Mouse (Mus musculus) embryonic facial prominence, embryonic 12.5 days (tissue): Measurements from ENCODE around the gene Sh2d4b. TPM values are rescaled to one million over a fixed set of nuclear protein-coding genes. Genes with fewer than 3 reads are reported as not detected.

Source experiments
- ATAC-seq: fragments of 200-750 bp; cut with Nextera tagmentation; 2 replicates; pipeline ENCODE4 v1.8.0; 2017; ENCODE audit not compliant: insufficient number of reproducible peaks, insufficient read depth, low FRiP score, low TSS enrichment
- H3K27ac ChIP-seq: fragments of 300-500 bp; sonication (generic); 2 replicates; pipeline ENCODE4 v1.5.1; 2016; ENCODE audit warnings: mild to moderate bottlenecking
- H3K27me3 ChIP-seq: fragments of 300-500 bp; sonication (generic); 2 replicates; pipeline ENCODE4 v1.6.1; 2016; ENCODE audit warnings: mild to moderate bottlenecking, moderate library complexity
- H3K36me3 ChIP-seq: fragments of 300-500 bp; sonication (generic); 2 replicates; pipeline ENCODE4 v1.6.1; 2016; ENCODE audit warnings: mild to moderate bottlenecking
- H3K4me1 ChIP-seq: fragments of 300-500 bp; sonication (generic); 2 replicates; pipeline ENCODE4 v1.6.1; 2016
- H3K4me2 ChIP-seq: fragments of 300-500 bp; sonication (generic); replicated peaks from 2 replicates; pipeline ENCODE4 v1.6.1; 2016; ENCODE audit warnings: mild to moderate bottlenecking, moderate library complexity
- H3K4me3 ChIP-seq: fragments of 300-500 bp; sonication (generic); 2 replicates; pipeline ENCODE4 v1.5.1; 2016; ENCODE audit warnings: mild to moderate bottlenecking
- H3K9ac ChIP-seq: fragments of 300-500 bp; sonication (generic); 2 replicates; pipeline ENCODE4 v1.6.1; 2016; ENCODE audit warnings: mild to moderate bottlenecking, moderate library complexity
- H3K9me3 ChIP-seq: fragments of 300-500 bp; sonication (generic); 2 replicates; pipeline ENCODE4 v1.6.1; 2016; ENCODE audit warnings: mild to moderate bottlenecking, moderate library complexity
- WGBS: fragments of 180-500 bp; shearing (Covaris S2); methylation state at CpG from one replicate; pipeline ENCODE4 v1.1.7; 2016; 5-methylcytosine and 5-hydroxymethylcytosine counted together
- polyA plus RNA-seq: library from polyadenylated mRNA; unstranded; fragments of >200 nt; fragmentation: Nextera tagmentation; extraction: Ambion mirVana; gene quantifications from 2 replicates; pipeline ENCODE4 v1.2.1, GENCODE M21; 2016

Sh2d4b gene
- polyA plus RNA-seq, 1 experiment from 2014 or later, result 0.47 TPM

- Histone ChIP-seq H3K36me3 (peaks cover 53% of the 10 kb centered on the region), H3K27ac (no peak overlapping the region), H3K4me1 (peaks cover 3% of the 10 kb centered on the region; the same call in 1 of the 2 replicates), H3K9ac (no peak overlapping the region), H3K27me3 (no peaks in the 10 kb centered on the region), H3K4me3 (no peak overlapping the region), H3K4me2 (no peak overlapping the region), H3K9me3 (no peaks in the 10 kb centered on the region)
- no peak for ATAC-seq
- 93% methylated on average over 8 of the region's 8 CpGs for WGBS
These were observed 12.7 kb upstream of the Sh2d4b start for GRCm38 (mm10) chr14:40905813-40906212.

DNA sequence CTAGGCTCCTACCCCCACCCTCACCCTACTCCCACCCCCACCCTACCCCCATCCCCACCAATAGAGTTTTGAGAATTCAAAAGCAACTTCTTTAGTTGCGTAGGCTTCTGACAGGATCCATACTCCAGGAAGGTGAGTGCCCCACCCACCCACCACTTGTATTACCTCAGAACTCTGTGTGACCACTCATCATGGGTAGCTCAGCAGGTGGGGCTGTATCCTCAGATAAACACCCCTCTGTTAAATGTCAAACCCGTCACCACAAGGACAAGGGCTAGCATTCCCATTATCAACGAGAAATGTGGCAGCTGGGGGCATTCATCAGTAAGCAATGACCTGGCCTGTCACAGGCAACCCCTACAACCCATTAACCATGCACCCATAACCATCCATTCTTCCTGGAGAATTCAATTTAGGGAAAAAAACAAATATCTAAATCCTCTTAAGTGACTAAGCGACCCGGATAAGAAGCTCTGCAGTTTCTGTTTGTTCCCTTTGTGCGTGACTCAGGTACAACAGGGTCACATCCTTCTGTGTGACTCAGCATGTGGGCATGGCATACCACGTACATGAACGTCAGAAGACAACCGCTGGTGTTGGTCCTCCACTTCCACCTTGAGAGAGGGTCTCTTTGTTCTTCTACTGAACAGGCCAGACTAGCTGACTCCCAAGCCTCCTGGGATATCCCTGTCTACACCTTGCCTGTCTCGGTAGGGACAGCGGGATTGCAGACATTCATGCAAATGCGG is 9.4 kb upstream of the Sh2d4b start:
- no peak for ATAC-seq
- no peak overlapping the region for H3K9ac ChIP-seq
- WGBS, result 81% methylated on average over 12 of the region's 12 CpGs
- H3K4me2 ChIP-seq, result no peak overlapping the region
- peaks cover 19% of the 10 kb centered on the region for H3K36me3 ChIP-seq
- no peaks in the 10 kb centered on the region for H3K27me3 ChIP-seq
- no peak overlapping the region for H3K27ac ChIP-seq
- peaks cover 3% of the 10 kb centered on the region; the same call in 1 of the 2 replicates for H3K4me1 ChIP-seq
- H3K4me3 ChIP-seq, result no peak overlapping the region
- H3K9me3 ChIP-seq, result no peaks in the 10 kb centered on the region

- no peak overlapping the region for H3K4me3 ChIP-seq
- no peaks in the 10 kb centered on the region for H3K9me3 ChIP-seq
- H3K36me3 ChIP-seq, result 0 out of 2 replicates have a peak, but pooled peaks cover 1% of the 10 kb centered on the region
- H3K27me3 ChIP-seq, result no peaks in the 10 kb centered on the region
- 0 out of 2 replicates have a peak, but pooled peaks have one; percentile 17 for ATAC-seq
- 55% methylated on average over 2 of the region's 2 CpGs for WGBS
- no peak overlapping the region for H3K4me2 ChIP-seq
- H3K4me1 ChIP-seq, result peaks cover 3% of the 10 kb centered on the region; the same call in 1 of the 2 replicates
- no peak overlapping the region for H3K27ac ChIP-seq
- H3K9ac ChIP-seq, result no peak overlapping the region
These were observed 7.2 kb upstream of the Sh2d4b start for GRCm38 (mm10) chr14:40900267-40900666.

DNA sequence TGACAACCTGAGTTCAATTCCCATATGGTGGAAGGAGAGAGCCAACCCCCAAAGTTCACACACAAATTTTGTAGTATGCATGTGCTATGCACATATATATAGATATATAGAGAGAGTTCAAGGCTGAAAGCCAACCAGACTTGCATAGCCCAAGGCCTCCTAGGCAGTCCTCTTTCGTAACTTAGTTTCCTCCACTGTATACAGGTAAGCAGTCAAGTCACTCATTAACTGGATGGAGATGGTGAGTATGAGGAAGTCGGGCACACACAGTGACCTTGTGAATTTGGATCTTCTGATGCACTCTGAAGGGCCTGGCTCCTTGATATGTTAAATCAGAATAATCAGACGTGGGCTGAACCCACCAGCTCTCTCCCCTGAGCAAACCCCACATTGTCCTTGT is 4.8 kb upstream of the Sh2d4b start:
- no peak overlapping the region for H3K27ac ChIP-seq
- H3K4me1 ChIP-seq, result peaks cover 13% of the 10 kb centered on the region
- ATAC-seq, result no peak
- no peak overlapping the region for H3K4me2 ChIP-seq
- H3K4me3 ChIP-seq, result no peak overlapping the region
- no peak overlapping the region for H3K9ac ChIP-seq
- H3K27me3 ChIP-seq, result no peaks in the 10 kb centered on the region
- H3K36me3 ChIP-seq, result no peaks in the 10 kb centered on the region
- no peaks in the 10 kb centered on the region for H3K9me3 ChIP-seq
- WGBS, result 81% methylated on average over 3 of the region's 3 CpGs

- H3K27ac ChIP-seq, result no peak overlapping the region
- no peaks in the 10 kb centered on the region for H3K9me3 ChIP-seq
- no peak overlapping the region for H3K4me3 ChIP-seq
- WGBS, result 76% methylated on average over 8 of the region's 8 CpGs
- ATAC-seq, result no peak
- peaks cover 13% of the 10 kb centered on the region for H3K4me1 ChIP-seq
- H3K4me2 ChIP-seq, result no peak overlapping the region
- no peaks in the 10 kb centered on the region for H3K27me3 ChIP-seq
- H3K36me3 ChIP-seq, result no peaks in the 10 kb centered on the region
- no peak overlapping the region for H3K9ac ChIP-seq
These were observed 2.6 kb upstream of the Sh2d4b start for GRCm38 (mm10) chr14:40895681-40896080.

- Histone ChIP-seq H3K9me3 (no peaks in the 10 kb centered on the region), H3K36me3 (no peaks in the 10 kb centered on the region), H3K9ac (no peak overlapping the region), H3K4me3 (peak overlapping the region; percentile 19; the same call in 1 of the 2 replicates), H3K27me3 (no peaks in the 10 kb centered on the region), H3K4me2 (peak overlapping the region; percentile 54), H3K27ac (0 out of 2 replicates have a peak overlapping the region, but pooled peaks have one; percentile 50), H3K4me1 (peaks cover 13% of the 10 kb centered on the region)
- WGBS, result 9% methylated on average over 23 of the region's 23 CpGs
- peak; percentile 72 for ATAC-seq
These were observed 1.6 kb upstream of the Sh2d4b start for GRCm38 (mm10) chr14:40894576-40895247.

- Histone ChIP-seq H3K36me3 (no peaks in the 10 kb centered on the region), H3K27me3 (no peaks in the 10 kb centered on the region), H3K9ac (no peak overlapping the region), H3K27ac (peak overlapping the region; percentile 50; the same call in 1 of the 2 replicates), H3K4me1 (peaks cover 13% of the 10 kb centered on the region), H3K9me3 (no peaks in the 10 kb centered on the region), H3K4me3 (peak overlapping the region; percentile 19; the same call in 1 of the 2 replicates), H3K4me2 (peak overlapping the region; percentile 54)
- 19% methylated on average over 8 of the region's 8 CpGs for WGBS
- no peak for ATAC-seq
These were observed 818 bp upstream of the Sh2d4b start for GRCm38 (mm10) chr14:40893884-40894283.

GRCm38 (mm10) chr14:40892326-40892825 is 690 bp downstream of the Sh2d4b start:
- no peak overlapping the region for H3K9ac ChIP-seq
- H3K4me1 ChIP-seq, result peaks cover 13% of the 10 kb centered on the region
- no peak overlapping the region for H3K4me3 ChIP-seq
- no peaks in the 10 kb centered on the region for H3K36me3 ChIP-seq
- no peaks in the 10 kb centered on the region for H3K9me3 ChIP-seq
- ATAC-seq, result no peak
- WGBS, result 71% methylated on average over 7 of the region's 7 CpGs
- H3K27me3 ChIP-seq, result no peaks in the 10 kb centered on the region
- no peak overlapping the region for H3K4me2 ChIP-seq
- H3K27ac ChIP-seq, result no peak overlapping the region

GRCm38 (mm10) chr14:40891506-40891905 is 1.6 kb downstream of the Sh2d4b start:
- 89% methylated on average over 4 of the region's 4 CpGs for WGBS
- Histone ChIP-seq H3K9me3 (no peaks in the 10 kb centered on the region), H3K4me3 (no peak overlapping the region), H3K27ac (no peak overlapping the region), H3K4me1 (peaks cover 13% of the 10 kb centered on the region), H3K36me3 (no peaks in the 10 kb centered on the region), H3K4me2 (no peak overlapping the region), H3K9ac (no peak overlapping the region), H3K27me3 (no peaks in the 10 kb centered on the region)
- ATAC-seq, result no peak

- no peak overlapping the region for H3K4me3 ChIP-seq
- H3K4me2 ChIP-seq, result no peak overlapping the region
- H3K27ac ChIP-seq, result no peak overlapping the region
- ATAC-seq, result no peak
- H3K36me3 ChIP-seq, result no peaks in the 10 kb centered on the region
- no peak overlapping the region for H3K9ac ChIP-seq
- H3K27me3 ChIP-seq, result no peaks in the 10 kb centered on the region
- no peaks in the 10 kb centered on the region for H3K9me3 ChIP-seq
- 77% methylated on average over 4 of the region's 4 CpGs for WGBS
- H3K4me1 ChIP-seq, result peaks cover 19% of the 10 kb centered on the region
These were observed 3.4 kb downstream of the Sh2d4b start for GRCm38 (mm10) chr14:40889704-40890103.

- H3K4me2 ChIP-seq, result no peak overlapping the region
- H3K27ac ChIP-seq, result no peak overlapping the region
- peaks cover 15% of the 10 kb centered on the region for H3K4me1 ChIP-seq
- ATAC-seq, result no peak
- no peak overlapping the region for H3K9ac ChIP-seq
- H3K9me3 ChIP-seq, result no peaks in the 10 kb centered on the region
- no peaks in the 10 kb centered on the region for H3K27me3 ChIP-seq
- WGBS, result 91% methylated on average over 2 of the region's 2 CpGs
- H3K4me3 ChIP-seq, result no peak overlapping the region
- H3K36me3 ChIP-seq, result no peaks in the 10 kb centered on the region
These were observed 3.9 kb downstream of the Sh2d4b start for GRCm38 (mm10) chr14:40889181-40889580.
